Mouse (Mus musculus): ENCODE results near the gene Oxgr1. TPM values are rescaled to one million over a fixed set of nuclear protein-coding genes. Genes with fewer than 3 reads are reported as not detected.

The Oxgr1 gene
- not detected for total RNA-seq (2023)

DNA sequence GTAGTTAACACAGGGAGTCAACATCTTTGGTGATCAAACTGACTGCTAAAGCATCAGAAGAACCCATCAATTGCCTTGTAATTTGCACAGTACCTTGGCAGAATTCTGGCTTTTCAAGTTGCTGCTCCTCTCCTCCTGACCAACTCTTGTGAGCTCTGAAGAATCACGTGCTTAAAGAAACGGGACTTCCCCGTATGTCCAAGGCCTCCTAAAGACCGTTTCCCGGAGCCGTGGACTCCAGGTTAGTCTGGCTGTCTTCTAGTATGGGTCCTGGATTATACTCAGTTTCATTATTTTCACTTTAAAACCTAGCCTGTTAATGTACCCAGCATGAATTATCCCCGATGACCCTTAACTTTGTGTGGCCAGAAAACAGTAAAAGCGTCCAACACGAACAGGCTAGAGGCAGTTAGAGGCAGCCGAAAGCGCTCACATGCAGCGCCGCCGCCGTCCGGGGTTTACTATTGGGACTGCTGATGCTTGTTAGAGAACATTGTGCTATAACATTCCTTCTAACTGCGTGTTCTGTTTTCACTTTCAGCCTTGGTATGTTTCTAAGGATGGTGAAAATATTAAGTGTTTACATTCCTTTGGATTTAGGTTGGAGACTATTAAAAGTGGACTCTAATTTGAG lies at the start of gene Oxgr1:
Gene Oxgr1 (minus strand): TSS at position 249 of the 634 bp plus-strand sequence.

Other genes starting within 250 kb of the Oxgr1 start
- gene Mbnl2, start 233.2 kb upstream of the Oxgr1 start, total RNA-seq (2023), result 100 to 1,000 TPM; 122 to 136 TPM

Measured in neutrophil, adult 83 days (primary cell).